Mouse (Mus musculus): Measurements from ENCODE around the gene Stab2. TPM values are rescaled to one million over a fixed set of nuclear protein-coding genes. Genes with fewer than 3 reads are reported as not detected.
A peak's percentile ranks its signal among the peaks of the same experiment; 100 is the strongest.

Stab2 gene
- polyA plus RNA-seq, 1 experiment from 2014 or later: 1.1 TPM

GRCm38 (mm10) chr10:87039340-87039739 is 31.5 kb upstream of the Stab2 start:
- Histone ChIP-seq H3K4me3 (ENCODE audit: low read depth, low read length) (no peak overlapping the region), H3K9ac (replicated peaks; ENCODE audit: low read depth, low read length) (no peak overlapping the region), H3K27ac (ENCODE audit: low read length) (no peak overlapping the region), H3K27me3 (ENCODE audit: control insufficient read depth, insufficient read depth, low read length) (no peaks in the 10 kb centered on the region), H3K4me2 (replicated peaks; ENCODE audit: low read depth, low read length) (no peak overlapping the region), H3K36me3 (ENCODE audit: control insufficient read depth, insufficient read depth, low read length) (no peaks in the 10 kb centered on the region), H3K4me1 (ENCODE audit: control insufficient read depth, insufficient read depth, low read length) (no peaks in the 10 kb centered on the region), H3K9me3 (ENCODE audit: control insufficient read depth, low read depth, low read length) (no peaks in the 10 kb centered on the region)
- ATAC-seq (ENCODE audit: insufficient number of reproducible peaks, insufficient read depth, low FRiP score, low read depth): no peak
- WGBS: 86% methylated on average over 6 of the region's 6 CpGs

- H3K9me3 ChIP-seq (ENCODE audit: control insufficient read depth, low read depth, low read length): no peaks in the 10 kb centered on the region
- no peaks in the 10 kb centered on the region for H3K4me1 ChIP-seq (ENCODE audit: control insufficient read depth, insufficient read depth, low read length)
- H3K27me3 ChIP-seq (ENCODE audit: control insufficient read depth, insufficient read depth, low read length): no peaks in the 10 kb centered on the region
- no peak overlapping the region for H3K4me2 ChIP-seq (replicated peaks; ENCODE audit: low read depth, low read length)
- no peaks in the 10 kb centered on the region for H3K36me3 ChIP-seq (ENCODE audit: control insufficient read depth, insufficient read depth, low read length)
- 39% methylated on average over 5 of the region's 5 CpGs for WGBS
- no peak overlapping the region for H3K9ac ChIP-seq (replicated peaks; ENCODE audit: low read depth, low read length)
- no peak for ATAC-seq (ENCODE audit: insufficient number of reproducible peaks, insufficient read depth, low FRiP score, low read depth)
- H3K27ac ChIP-seq (ENCODE audit: low read length): no peak overlapping the region
- H3K4me3 ChIP-seq (ENCODE audit: low read depth, low read length): no peak overlapping the region
These were observed 29.2 kb upstream of the Stab2 start for GRCm38 (mm10) chr10:87037062-87037461.

- Histone ChIP-seq H3K4me1 (ENCODE audit: control insufficient read depth, insufficient read depth, low read length) (no peaks in the 10 kb centered on the region), H3K36me3 (ENCODE audit: control insufficient read depth, insufficient read depth, low read length) (no peaks in the 10 kb centered on the region), H3K27me3 (ENCODE audit: control insufficient read depth, insufficient read depth, low read length) (no peaks in the 10 kb centered on the region), H3K4me3 (ENCODE audit: low read depth, low read length) (no peak overlapping the region), H3K9ac (replicated peaks; ENCODE audit: low read depth, low read length) (no peak overlapping the region), H3K9me3 (ENCODE audit: control insufficient read depth, low read depth, low read length) (no peaks in the 10 kb centered on the region), H3K4me2 (replicated peaks; ENCODE audit: low read depth, low read length) (no peak overlapping the region), H3K27ac (ENCODE audit: low read length) (no peak overlapping the region)
- 61% methylated on average over 14 of the region's 14 CpGs for WGBS
- no peak for ATAC-seq (ENCODE audit: insufficient number of reproducible peaks, insufficient read depth, low FRiP score, low read depth)
These were observed 28.5 kb upstream of the Stab2 start for GRCm38 (mm10) chr10:87036271-87036703.

GRCm38 (mm10) chr10:87035866-87036265 is 28.0 kb upstream of the Stab2 start:
- no peak overlapping the region for H3K27ac ChIP-seq (ENCODE audit: low read length)
- no peaks in the 10 kb centered on the region for H3K36me3 ChIP-seq (ENCODE audit: control insufficient read depth, insufficient read depth, low read length)
- no peak overlapping the region for H3K9ac ChIP-seq (replicated peaks; ENCODE audit: low read depth, low read length)
- no peak overlapping the region for H3K4me3 ChIP-seq (ENCODE audit: low read depth, low read length)
- WGBS: 76% methylated on average over 15 of the region's 15 CpGs
- H3K9me3 ChIP-seq (ENCODE audit: control insufficient read depth, low read depth, low read length): no peaks in the 10 kb centered on the region
- no peaks in the 10 kb centered on the region for H3K27me3 ChIP-seq (ENCODE audit: control insufficient read depth, insufficient read depth, low read length)
- ATAC-seq (ENCODE audit: insufficient number of reproducible peaks, insufficient read depth, low FRiP score, low read depth): no peak
- no peaks in the 10 kb centered on the region for H3K4me1 ChIP-seq (ENCODE audit: control insufficient read depth, insufficient read depth, low read length)
- H3K4me2 ChIP-seq (replicated peaks; ENCODE audit: low read depth, low read length): no peak overlapping the region

- no peak for ATAC-seq (ENCODE audit: insufficient number of reproducible peaks, insufficient read depth, low FRiP score, low read depth)
- WGBS: 81% methylated on average over 8 of the region's 8 CpGs
These were observed 24.9 kb upstream of the Stab2 start for GRCm38 (mm10) chr10:87032768-87033167.

GRCm38 (mm10) chr10:87024884-87025283 is 17.1 kb upstream of the Stab2 start:
- 2% methylated on average over 10 of the region's 10 CpGs for WGBS
- Histone ChIP-seq H3K27me3 (ENCODE audit: control insufficient read depth, insufficient read depth, low read length) (no peaks in the 10 kb centered on the region), H3K4me1 (ENCODE audit: control insufficient read depth, insufficient read depth, low read length) (no peaks in the 10 kb centered on the region), H3K27ac (ENCODE audit: low read length) (no peak overlapping the region), H3K9me3 (ENCODE audit: control insufficient read depth, low read depth, low read length) (no peaks in the 10 kb centered on the region), H3K4me2 (replicated peaks; ENCODE audit: low read depth, low read length) (no peak overlapping the region), H3K9ac (replicated peaks; ENCODE audit: low read depth, low read length) (no peak overlapping the region), H3K36me3 (ENCODE audit: control insufficient read depth, insufficient read depth, low read length) (no peaks in the 10 kb centered on the region), H3K4me3 (ENCODE audit: low read depth, low read length) (no peak overlapping the region)
- peak; percentile 72; the same call in 1 of the 2 replicates for ATAC-seq (ENCODE audit: insufficient number of reproducible peaks, insufficient read depth, low FRiP score, low read depth)

More at GRCm38 (mm10) chr10:87032768-87033167, 24.9 kb upstream of the Stab2 start:
- Histone ChIP-seq H3K4me2 (replicated peaks; ENCODE audit: low read depth, low read length) (no peak overlapping the region), H3K36me3 (ENCODE audit: control insufficient read depth, insufficient read depth, low read length) (no peaks in the 10 kb centered on the region), H3K4me3 (ENCODE audit: low read depth, low read length) (no peak overlapping the region), H3K4me1 (ENCODE audit: control insufficient read depth, insufficient read depth, low read length) (no peaks in the 10 kb centered on the region), H3K9ac (replicated peaks; ENCODE audit: low read depth, low read length) (no peak overlapping the region), H3K27ac (ENCODE audit: low read length) (no peak overlapping the region), H3K9me3 (ENCODE audit: control insufficient read depth, low read depth, low read length) (no peaks in the 10 kb centered on the region), H3K27me3 (ENCODE audit: control insufficient read depth, insufficient read depth, low read length) (no peaks in the 10 kb centered on the region)

- Histone ChIP-seq H3K27ac (ENCODE audit: low read length) (no peak overlapping the region), H3K27me3 (ENCODE audit: control insufficient read depth, insufficient read depth, low read length) (no peaks in the 10 kb centered on the region), H3K36me3 (ENCODE audit: control insufficient read depth, insufficient read depth, low read length) (no peaks in the 10 kb centered on the region), H3K4me3 (ENCODE audit: low read depth, low read length) (no peak overlapping the region), H3K4me1 (ENCODE audit: control insufficient read depth, insufficient read depth, low read length) (no peaks in the 10 kb centered on the region), H3K9me3 (ENCODE audit: control insufficient read depth, low read depth, low read length) (no peaks in the 10 kb centered on the region), H3K9ac (replicated peaks; ENCODE audit: low read depth, low read length) (no peak overlapping the region), H3K4me2 (replicated peaks; ENCODE audit: low read depth, low read length) (no peak overlapping the region)
- 70% methylated on average over 13 of the region's 16 CpGs for WGBS
- no peak for ATAC-seq (ENCODE audit: insufficient number of reproducible peaks, insufficient read depth, low FRiP score, low read depth)
These were observed 12.9 kb upstream of the Stab2 start for GRCm38 (mm10) chr10:87020711-87021110.

- Histone ChIP-seq H3K27me3 (ENCODE audit: control insufficient read depth, insufficient read depth, low read length) (no peaks in the 10 kb centered on the region), H3K4me3 (ENCODE audit: low read depth, low read length) (no peak overlapping the region), H3K36me3 (ENCODE audit: control insufficient read depth, insufficient read depth, low read length) (no peaks in the 10 kb centered on the region), H3K9me3 (ENCODE audit: control insufficient read depth, low read depth, low read length) (no peaks in the 10 kb centered on the region), H3K9ac (replicated peaks; ENCODE audit: low read depth, low read length) (no peak overlapping the region), H3K4me2 (replicated peaks; ENCODE audit: low read depth, low read length) (no peak overlapping the region), H3K27ac (ENCODE audit: low read length) (no peak overlapping the region), H3K4me1 (ENCODE audit: control insufficient read depth, insufficient read depth, low read length) (no peaks in the 10 kb centered on the region)
- no peak for ATAC-seq (ENCODE audit: insufficient number of reproducible peaks, insufficient read depth, low FRiP score, low read depth)
- WGBS: 63% methylated on average over 9 of the region's 9 CpGs
These were observed 11.1 kb upstream of the Stab2 start for GRCm38 (mm10) chr10:87018876-87019275.

GRCm38 (mm10) chr10:87016151-87016692 is 8.4 kb upstream of the Stab2 start:
- Histone ChIP-seq H3K4me1 (ENCODE audit: control insufficient read depth, insufficient read depth, low read length) (no peaks in the 10 kb centered on the region), H3K36me3 (ENCODE audit: control insufficient read depth, insufficient read depth, low read length) (no peaks in the 10 kb centered on the region), H3K27ac (ENCODE audit: low read length) (no peak overlapping the region), H3K9me3 (ENCODE audit: control insufficient read depth, low read depth, low read length) (no peaks in the 10 kb centered on the region), H3K4me3 (ENCODE audit: low read depth, low read length) (no peak overlapping the region), H3K27me3 (ENCODE audit: control insufficient read depth, insufficient read depth, low read length) (no peaks in the 10 kb centered on the region), H3K9ac (replicated peaks; ENCODE audit: low read depth, low read length) (no peak overlapping the region), H3K4me2 (replicated peaks; ENCODE audit: low read depth, low read length) (no peak overlapping the region)
- 40% methylated on average over 9 of the region's 9 CpGs for WGBS
- peak; percentile 77 for ATAC-seq (ENCODE audit: insufficient number of reproducible peaks, insufficient read depth, low FRiP score, low read depth)

Data from stomach, embryonic 14.5 days (tissue).